Mouse (Mus musculus): ENCODE data around the gene Zfp617.

DNA sequence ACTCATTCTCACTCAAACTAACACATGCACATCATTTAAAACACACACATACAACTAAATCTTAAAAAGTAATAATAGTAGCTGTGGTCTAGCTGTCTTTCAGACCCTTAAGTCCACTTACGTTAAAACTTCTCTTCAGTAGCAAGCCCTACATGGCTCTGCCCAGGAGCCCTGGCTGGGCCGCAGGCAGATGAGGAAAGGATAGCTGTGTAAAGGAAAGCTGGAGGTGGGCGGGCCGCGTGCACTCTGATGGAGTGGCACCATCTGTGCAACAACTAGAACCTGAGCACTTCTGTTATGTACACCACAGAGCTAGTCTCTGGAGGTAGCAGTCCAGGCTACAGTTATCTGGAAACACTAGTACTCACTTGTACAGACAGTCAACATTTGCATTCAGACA is 58.8 kb downstream of the Zfp617 start:
- TF ChIP-seq CTCF (conservative IDR thresholded peaks at IDR 0.05; ENCODE audit: low read length), result no peak
- TF ChIP-seq NANOG (IDR thresholded peaks at IDR 0.05; ENCODE audit: borderline replicate concordance, low read length), result no peak

Data from E14TG2a.4 (cell line).